Mouse (Mus musculus) lung, embryonic 14.5 days (tissue): ENCODE results near the gene Pdcd7. TPM values are rescaled to one million over a fixed set of nuclear protein-coding genes. Genes with fewer than 3 reads are reported as not detected.

Experiments
- ATAC-seq: fragments of 200-750 bp; cut with Nextera tagmentation; 2 replicates; pipeline ENCODE4 v1.8.0; 2017; ENCODE audit warnings: mild to moderate bottlenecking, moderate TSS enrichment, moderate library complexity; ENCODE audit not compliant: insufficient read depth
- DNase-seq: peaks from one replicate; pipeline ENCODE4 v3.0.0-alpha.2; 2015
- H3K27ac ChIP-seq: fragments of 300-500 bp; sonication (generic); 2 replicates; pipeline ENCODE4 v1.5.1; 2014; ENCODE audit warnings: low read depth, mild to moderate bottlenecking, moderate library complexity
- H3K27me3 ChIP-seq: fragments of 300-500 bp; sonication (generic); 2 replicates; pipeline ENCODE4 v1.6.1; 2014; ENCODE audit warnings: low read length, control low read depth; ENCODE audit not compliant: insufficient read depth
- H3K36me3 ChIP-seq: fragments of 300-500 bp; sonication (generic); 2 replicates; pipeline ENCODE4 v1.6.1; 2014; ENCODE audit warnings: control low read depth; ENCODE audit not compliant: insufficient read depth
- H3K4me1 ChIP-seq: fragments of 300-500 bp; sonication (generic); 2 replicates; pipeline ENCODE4 v1.6.1; 2014; ENCODE audit warnings: antibody characterized with exemption, control low read depth; ENCODE audit not compliant: insufficient read depth
- H3K4me2 ChIP-seq: fragments of 300-500 bp; sonication (generic); 2 replicates; pipeline ENCODE4 v1.6.1; 2014; ENCODE audit warnings: mild to moderate bottlenecking
- H3K4me3 ChIP-seq: fragments of 300-500 bp; sonication (generic); 2 replicates; pipeline ENCODE4 v1.5.1; 2014; ENCODE audit warnings: low read depth, low read length
- H3K9ac ChIP-seq: fragments of 300-500 bp; sonication (generic); 2 replicates; pipeline ENCODE4 v1.6.1; 2014
- H3K9me3 ChIP-seq: fragments of 300-500 bp; sonication (generic); 2 replicates; pipeline ENCODE4 v1.6.1; 2016; ENCODE audit warnings: low read depth, low read length, control low read depth
- CTCF ChIP-seq: IDR thresholded peaks from 2 replicates; pipeline ENCODE4 v1.5.1; 2016; ENCODE audit warnings: antibody characterized with exemption, low read depth
- WGBS: fragments of 180-500 bp; shearing (Covaris S2); extraction: QIAGEN DNeasy Blood & Tissue Kit; methylation state at CpG from one replicate; pipeline ENCODE4 v1.1.7; 2014; 5-methylcytosine and 5-hydroxymethylcytosine counted together
- polyA plus RNA-seq: library from polyadenylated mRNA; unstranded; fragments of >200 nt; fragmentation: Nextera tagmentation; extraction: Ambion mirVana; gene quantifications from 2 replicates; pipeline ENCODE4 v1.2.1, GENCODE M21; 2014

Pdcd7 gene
- polyA plus RNA-seq, 1 experiment from 2014 or later = 14.5 TPM

DNA sequence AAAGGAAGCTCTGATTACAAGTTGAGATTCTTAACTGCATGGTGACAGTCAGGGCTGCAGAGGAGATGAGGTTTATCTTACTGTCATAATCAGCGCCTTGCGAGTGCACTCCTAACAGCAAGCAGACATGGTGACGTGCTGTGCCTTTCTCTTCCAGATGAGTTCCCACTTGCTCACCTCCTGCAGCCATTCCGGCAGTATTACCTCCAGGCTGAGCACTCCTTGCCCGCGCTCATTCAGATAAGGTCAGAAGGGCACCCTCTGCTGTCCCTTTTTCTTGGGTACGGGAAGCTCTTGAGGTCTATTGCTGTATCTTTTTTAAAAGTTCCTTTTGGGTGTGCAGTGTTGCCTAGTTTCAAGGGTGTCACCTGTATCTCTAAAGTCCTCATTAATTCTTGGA lies 10.7 kb downstream of the Pdcd7 start:
- Histone ChIP-seq H3K9ac (no peak overlapping the region), H3K27me3 (no peaks in the 10 kb centered on the region), H3K9me3 (no peaks in the 10 kb centered on the region), H3K4me2 (no peak overlapping the region), H3K4me3 (no peak overlapping the region), H3K4me1 (no peaks in the 10 kb centered on the region), H3K36me3 (peaks cover 67% of the 10 kb centered on the region), H3K27ac (no peak overlapping the region)
- DNase-seq (no peak), ATAC-seq (no peak)
- 83% methylated on average over 7 of the region's 7 CpGs for WGBS
- no peak for TF ChIP-seq CTCF

DNA sequence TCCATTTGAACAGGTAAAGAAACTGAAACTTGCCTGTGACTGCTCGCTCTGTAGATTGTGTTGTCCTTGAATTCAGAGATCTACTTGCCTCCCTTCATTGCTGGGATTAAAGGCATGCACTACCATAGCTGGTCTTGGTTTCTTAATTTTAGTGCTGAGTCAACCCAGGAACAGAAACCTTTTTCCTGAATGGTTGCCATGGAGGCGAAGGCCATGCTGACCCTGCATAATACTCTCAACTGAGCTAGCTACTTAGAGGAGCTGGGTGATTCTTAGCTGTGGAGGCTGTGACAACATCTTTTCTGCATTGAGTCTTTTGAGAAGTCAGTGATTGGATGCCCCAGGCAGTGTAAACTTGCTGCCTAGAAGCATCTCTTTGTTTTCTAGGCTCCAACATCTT lies 11.1 kb downstream of the Pdcd7 start:
- Histone ChIP-seq H3K27me3 (no peaks in the 10 kb centered on the region), H3K4me2 (no peak overlapping the region), H3K4me1 (no peaks in the 10 kb centered on the region), H3K36me3 (peaks cover 71% of the 10 kb centered on the region), H3K9me3 (no peaks in the 10 kb centered on the region), H3K9ac (no peak overlapping the region), H3K27ac (no peak overlapping the region), H3K4me3 (no peak overlapping the region)
- WGBS = 94% methylated on average over 2 of the region's 2 CpGs
- no peak for TF ChIP-seq CTCF
- no peak for DNase-seq
- ATAC-seq = no peak

DNA sequence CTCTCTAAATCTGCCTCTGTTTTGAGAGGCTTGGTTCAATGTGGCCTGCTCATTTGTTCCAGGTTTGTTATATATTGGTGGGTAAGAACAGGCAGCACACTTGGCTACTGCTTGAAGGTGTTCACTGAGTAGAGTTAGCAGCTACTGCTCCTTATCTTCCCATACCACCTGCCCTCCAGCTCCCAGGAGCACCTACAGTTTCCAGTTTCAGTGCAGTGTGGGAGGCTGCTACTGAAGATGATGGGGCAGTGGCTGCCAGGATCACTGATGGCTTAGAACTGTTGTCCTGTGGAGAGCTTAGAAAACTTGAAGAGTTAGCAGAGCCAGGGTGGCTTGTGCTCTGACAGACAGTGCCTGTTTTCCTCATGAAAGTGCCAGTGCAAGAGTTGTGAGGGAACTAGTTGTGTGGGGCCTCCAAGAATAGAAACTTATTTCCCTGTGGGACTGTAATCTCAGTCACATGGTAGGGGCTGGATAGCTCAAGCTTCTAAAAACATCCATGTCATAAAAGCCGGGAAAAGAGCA lies 13.1 kb downstream of the Pdcd7 start:
- Histone ChIP-seq H3K4me3 (no peak overlapping the region), H3K4me2 (no peak overlapping the region), H3K27ac (no peak overlapping the region), H3K36me3 (peaks cover 76% of the 10 kb centered on the region), H3K4me1 (no peaks in the 10 kb centered on the region), H3K9ac (no peak overlapping the region), H3K27me3 (no peaks in the 10 kb centered on the region), H3K9me3 (no peaks in the 10 kb centered on the region)
- DNase-seq = no peak
- no peak for TF ChIP-seq CTCF
- no peak for ATAC-seq
- 86% methylated on average over 1 of the region's 1 CpGs for WGBS

DNA sequence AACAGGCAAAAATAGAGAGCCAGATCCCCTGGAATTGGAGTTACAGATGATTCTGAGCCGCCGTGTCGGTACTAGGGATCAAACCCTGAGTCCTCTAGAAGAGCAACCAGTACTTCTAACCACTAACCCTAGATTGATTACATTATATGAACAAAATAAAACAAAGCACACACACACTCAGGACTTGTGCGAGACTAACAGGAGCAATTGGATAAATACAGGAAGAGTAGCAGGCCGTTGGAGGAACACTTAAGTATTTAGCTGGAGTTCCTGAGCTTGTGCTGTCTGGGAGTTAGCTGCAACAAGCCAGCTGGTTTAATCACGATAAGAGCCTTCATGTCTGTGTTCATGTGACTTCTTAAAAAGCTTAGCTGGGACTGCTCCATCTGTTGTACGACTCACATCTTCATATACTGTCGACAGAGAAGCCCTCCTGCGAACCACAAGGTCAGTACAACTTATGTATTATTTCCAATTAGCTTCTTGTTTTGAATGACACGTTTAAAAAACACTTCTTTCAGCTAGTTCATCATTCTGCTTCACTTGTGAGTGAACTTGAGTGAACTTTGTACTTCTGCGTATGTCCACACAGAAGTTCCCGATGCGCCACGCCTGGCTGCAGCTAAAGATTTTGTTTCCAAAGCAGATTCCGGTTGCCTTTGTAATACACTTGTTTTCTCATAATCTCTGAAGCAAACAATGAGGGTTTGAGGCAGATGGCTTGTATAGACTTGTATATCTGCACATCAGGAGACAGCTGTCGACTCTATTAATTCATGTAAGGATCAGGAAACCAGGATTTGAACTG lies 14.9 kb downstream of the Pdcd7 start, which contains the start of gene Ubap1l:
Ubap1l (plus strand) TSS at position 401 of the 808 bp plus-strand sequence.
- Histone ChIP-seq H3K4me2 (no peak within 1 kb of the TSS), H3K36me3 (peaks cover 60% of the 10 kb centered on the region), H3K9me3 (no peaks in the 10 kb centered on the region), H3K4me3 (no peak within 1 kb of the TSS), H3K27me3 (no peaks in the 10 kb centered on the region), H3K9ac (no peak within 1 kb of the TSS), H3K4me1 (no peaks in the 10 kb centered on the region), H3K27ac (no peak within 1 kb of the TSS)
- 66% methylated on average over 16 of the region's 16 CpGs for WGBS
- DNase-seq (peak; percentile 17), ATAC-seq (no peak)
- TF ChIP-seq CTCF = no peak

DNA sequence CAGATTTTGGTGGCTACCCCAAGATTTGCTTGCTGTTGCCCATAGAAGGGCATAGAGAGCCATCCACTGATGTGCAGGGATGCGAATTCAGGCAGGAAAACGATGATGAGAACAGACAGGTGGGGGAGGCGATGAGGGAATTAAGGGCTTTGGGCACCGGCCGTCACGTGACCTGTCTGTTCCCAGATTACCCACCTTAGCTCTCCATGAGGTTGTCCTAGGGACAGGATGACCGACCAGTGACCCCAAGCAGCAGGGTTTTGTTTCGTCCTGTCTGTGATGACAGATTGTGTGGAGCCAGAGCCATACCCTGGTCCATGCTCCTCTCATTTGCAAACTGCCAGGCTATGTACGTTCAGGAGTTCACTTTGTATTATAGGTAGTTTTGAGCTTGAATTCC lies 17.8 kb downstream of the Pdcd7 start:
- Histone ChIP-seq H3K27ac (no peak overlapping the region), H3K4me1 (no peaks in the 10 kb centered on the region), H3K4me3 (no peak overlapping the region), H3K36me3 (peaks cover 32% of the 10 kb centered on the region), H3K4me2 (no peak overlapping the region), H3K9me3 (no peaks in the 10 kb centered on the region), H3K27me3 (no peaks in the 10 kb centered on the region), H3K9ac (no peak overlapping the region)
- no peak for ATAC-seq
- no peak for TF ChIP-seq CTCF
- WGBS = 23% methylated on average over 9 of the region's 9 CpGs
- no peak for DNase-seq

DNA sequence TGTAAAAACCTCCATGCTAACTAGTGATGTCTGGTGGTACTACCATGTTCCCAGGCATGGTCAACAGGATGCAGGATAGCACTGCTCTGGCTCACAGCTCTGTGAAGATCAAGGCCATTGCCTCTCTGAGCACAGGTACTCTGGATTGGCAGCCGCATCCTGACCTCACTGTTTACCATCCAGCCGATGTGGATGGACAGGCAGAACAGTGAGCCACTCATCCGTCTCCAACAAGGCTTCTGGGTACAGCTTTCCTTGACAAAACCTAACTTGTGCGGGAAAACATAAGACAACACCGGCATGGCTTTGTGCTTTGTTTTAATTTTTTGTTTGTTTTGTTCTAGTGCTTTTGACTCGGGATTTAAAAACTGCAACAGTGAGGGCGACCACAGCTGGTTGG lies 19.8 kb downstream of the Pdcd7 start:
- Histone ChIP-seq H3K4me2 (no peak overlapping the region), H3K27me3 (no peaks in the 10 kb centered on the region), H3K4me1 (no peaks in the 10 kb centered on the region), H3K4me3 (no peak overlapping the region), H3K9me3 (no peaks in the 10 kb centered on the region), H3K36me3 (peaks cover 17% of the 10 kb centered on the region), H3K9ac (no peak overlapping the region), H3K27ac (no peak overlapping the region)
- 73% methylated on average over 7 of the region's 7 CpGs for WGBS
- TF ChIP-seq CTCF = no peak
- no peak for ATAC-seq
- no peak for DNase-seq

DNA sequence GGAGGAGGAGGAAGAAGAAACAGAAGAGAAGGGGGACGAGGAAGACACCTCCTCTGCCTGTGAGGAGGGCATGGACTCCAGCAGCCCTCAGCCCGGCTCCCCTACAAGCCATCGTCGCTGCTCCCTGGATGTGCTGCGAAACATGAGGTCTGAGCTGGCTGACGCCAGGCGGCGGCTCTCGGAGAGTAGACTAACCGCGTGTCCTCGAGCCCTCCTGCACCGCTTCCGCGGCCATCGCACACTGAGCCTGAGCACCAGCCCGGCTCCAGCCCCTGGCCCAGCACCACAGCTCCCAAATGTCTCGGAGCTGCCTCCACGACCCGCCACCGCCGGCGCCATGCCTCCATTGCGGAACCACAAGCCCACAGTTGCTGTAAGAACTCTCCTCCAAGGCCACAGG lies 25.9 kb downstream of the Pdcd7 start:
- Histone ChIP-seq H3K36me3 (peaks cover 6% of the 10 kb centered on the region; the same call in 1 of the 2 replicates), H3K4me2 (no peak overlapping the region), H3K27ac (no peak overlapping the region), H3K27me3 (no peaks in the 10 kb centered on the region), H3K4me3 (no peak overlapping the region), H3K4me1 (no peaks in the 10 kb centered on the region), H3K9ac (no peak overlapping the region), H3K9me3 (no peaks in the 10 kb centered on the region)
- ATAC-seq (no peak), DNase-seq (no peak)
- no peak for TF ChIP-seq CTCF
- 71% methylated on average over 24 of the region's 24 CpGs for WGBS
